ENCODE assay signal across 1 mouse cellular context in genomic region chr2:119014989-119015388, GRCm38 (mm10).
TF ChIP-seq lines count a peak whose summit lies in the region.

No protein-coding gene starts in this region.

TF ChIP-seq in CH12.LX, 34 proteins besides CTCF, POLR2A, EP300 and RAD21 (continued from another document):
- TF ChIP-seq MXI1 (IDR thresholded peaks at IDR 0.05; ENCODE audit: low read depth, low read length), result no peak
- peak; percentile 54; the same call in 1 of the 2 replicates for TF ChIP-seq TCF12 (IDR thresholded peaks at IDR 0.05; ENCODE audit: low read depth, low read length)
- no peak for TF ChIP-seq JUND (conservative IDR thresholded peaks at IDR 0.05; ENCODE audit: low read depth, low read length)
- no peak for TF ChIP-seq BHLHE40 (IDR thresholded peaks at IDR 0.05; ENCODE audit: low read depth, low read length)
- TF ChIP-seq ZC3H11A (IDR thresholded peaks at IDR 0.05; ENCODE audit: low read depth, low read length), result no peak
- peak; percentile 15; the same call in 1 of the 2 replicates for TF ChIP-seq SMC3 (IDR thresholded peaks at IDR 0.05; ENCODE audit: low read depth, low read length)
- TF ChIP-seq ETS1 (conservative IDR thresholded peaks at IDR 0.05; ENCODE audit: low read depth, low read length), result 0 out of 2 replicates have a peak, but pooled peaks have one; percentile 15
- no peak for TF ChIP-seq IRF4 (IDR thresholded peaks at IDR 0.05; ENCODE audit: low read depth, low read length)
- no peak for TF ChIP-seq MEF2A (IDR thresholded peaks at IDR 0.05; ENCODE audit: borderline replicate concordance, low read depth, low read length)
- no peak for TF ChIP-seq MYC (IDR thresholded peaks at IDR 0.05; ENCODE audit: low read depth, low read length)
- TF ChIP-seq RCOR1 (conservative IDR thresholded peaks at IDR 0.05; ENCODE audit: low read depth, low read length), result no peak
- no peak for TF ChIP-seq ZKSCAN1 (IDR thresholded peaks at IDR 0.05; ENCODE audit: borderline replicate concordance, low read depth, low read length)
- TF ChIP-seq JUN (IDR thresholded peaks at IDR 0.05; ENCODE audit: insufficient read depth, low read depth, low read length), result no peak
- no peak for TF ChIP-seq KAT2A (IDR thresholded peaks at IDR 0.05; ENCODE audit: insufficient replicate concordance, low read length)
- TF ChIP-seq MAFK (IDR thresholded peaks at IDR 0.05; ENCODE audit: insufficient replicate concordance, low read length), result no peak
- TF ChIP-seq SIN3A (IDR thresholded peaks at IDR 0.05; ENCODE audit: low read length), result no peak
- no peak for TF ChIP-seq MAX (IDR thresholded peaks at IDR 0.05; ENCODE audit: low read length)
